Mouse (Mus musculus) liver, postnatal 0 days (tissue): ENCODE measurements around the gene Cacna1a. TPM values are rescaled to one million over a fixed set of nuclear protein-coding genes. Genes with fewer than 3 reads are reported as not detected.

Experiments
- ATAC-seq: fragments of 200-750 bp; cut with Nextera tagmentation; 2 replicates; pipeline ENCODE4 v1.8.0; 2017; ENCODE audit warnings: mild to moderate bottlenecking, moderate library complexity
- DNase-seq: peaks from one replicate; pipeline ENCODE4 v3.0.0-alpha.2; 2016
- H3K27ac ChIP-seq: fragments of 300-500 bp; sonication (generic); 2 replicates; pipeline ENCODE4 v1.5.1; 2014; ENCODE audit warnings: antibody characterized with exemption, moderate library complexity, mild to moderate bottlenecking, low read depth
- H3K27me3 ChIP-seq: fragments of 300-500 bp; sonication (generic); 2 replicates; pipeline ENCODE4 v1.6.1; 2014; ENCODE audit warnings: low read length, control low read depth, mixed read lengths; ENCODE audit not compliant: insufficient read depth
- H3K36me3 ChIP-seq: fragments of 300-500 bp; sonication (generic); replicated peaks from 2 replicates; pipeline ENCODE4 v1.6.1; 2014; ENCODE audit warnings: mild to moderate bottlenecking, control low read depth, low read length, moderate library complexity, mixed read lengths; ENCODE audit not compliant: insufficient read depth
- H3K4me1 ChIP-seq: fragments of 300-500 bp; sonication (generic); 2 replicates; pipeline ENCODE4 v1.6.1; 2014; ENCODE audit warnings: antibody characterized with exemption, mild to moderate bottlenecking, control low read depth; ENCODE audit not compliant: insufficient read depth
- H3K4me2 ChIP-seq: fragments of 300-500 bp; sonication (generic); 2 replicates; pipeline ENCODE4 v1.6.1; 2014; ENCODE audit warnings: low read depth, mild to moderate bottlenecking, low read length, moderate library complexity, mixed read lengths
- H3K4me3 ChIP-seq: fragments of 300-500 bp; sonication (generic); 2 replicates; pipeline ENCODE4 v1.5.1; 2014; ENCODE audit warnings: low read depth, low read length
- H3K9ac ChIP-seq: fragments of 300-500 bp; sonication (generic); replicated peaks from 2 replicates; pipeline ENCODE4 v1.6.1; 2014; ENCODE audit warnings: mild to moderate bottlenecking, moderate library complexity
- H3K9me3 ChIP-seq: fragments of 300-500 bp; sonication (generic); 2 replicates; pipeline ENCODE4 v1.6.1; 2016; ENCODE audit warnings: mild to moderate bottlenecking, control low read depth, low read length, mixed read lengths
- CTCF ChIP-seq: sonication (generic); IDR thresholded peaks from 2 replicates; pipeline ENCODE4 v1.5.1; 2016; ENCODE audit warnings: antibody characterized with exemption, low read depth
- EP300 ChIP-seq: IDR thresholded peaks from 2 replicates; pipeline ENCODE4 v1.6.1; 2016; ENCODE audit warnings: antibody characterized with exemption, low read depth, mild to moderate bottlenecking
- WGBS: fragments of 180-500 bp; shearing (Covaris S2); extraction: QIAGEN DNeasy Blood & Tissue Kit; methylation state at CpG from one replicate; pipeline ENCODE4 v1.1.7; 2014; ENCODE audit not compliant: insufficient replicate concordance; 5-methylcytosine and 5-hydroxymethylcytosine counted together
- polyA plus RNA-seq: library from polyadenylated mRNA; unstranded; fragments of >200 nt; fragmentation: Nextera tagmentation; extraction: Ambion mirVana; gene quantifications from 2 replicates; pipeline ENCODE4 v1.2.1, GENCODE M21; 2015

Gene Cacna1a
- polyA plus RNA-seq, 1 experiment from 2014 or later: 0.49 TPM

DNA sequence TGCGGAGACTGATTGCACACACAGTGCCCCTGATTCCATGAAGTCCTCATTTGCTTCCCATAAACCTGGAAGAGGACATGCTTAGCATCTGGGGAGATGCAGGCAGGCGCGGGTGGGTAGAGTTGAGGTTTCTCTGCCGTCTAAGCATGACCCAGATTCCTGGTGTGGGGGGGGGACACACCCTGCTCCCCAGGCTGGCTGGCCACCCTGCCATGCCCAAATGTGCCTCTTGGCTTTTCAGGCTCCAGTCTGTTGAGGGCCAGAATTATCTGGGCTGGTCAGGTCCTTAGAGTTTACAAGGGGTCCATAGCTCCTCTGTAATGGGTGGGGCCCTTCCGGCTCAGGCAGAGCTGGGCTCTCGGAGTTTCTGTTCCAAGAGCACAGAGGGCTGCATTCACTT is 28.7 kb downstream of the Cacna1a start:
- Histone ChIP-seq H3K27me3 (peaks cover 53% of the 10 kb centered on the region), H3K4me1 (peaks cover 2% of the 10 kb centered on the region; the same call in 1 of the 2 replicates), H3K9me3 (peaks cover 5% of the 10 kb centered on the region; the same call in 1 of the 2 replicates), H3K27ac (no peak overlapping the region), H3K4me2 (no peak overlapping the region), H3K36me3 (no peaks in the 10 kb centered on the region), H3K9ac (no peak overlapping the region), H3K4me3 (no peak overlapping the region)
- TF ChIP-seq EP300: no peak
- no peak for ATAC-seq
- no peak for DNase-seq
- 66% methylated on average over 6 of the region's 6 CpGs for WGBS

DNA sequence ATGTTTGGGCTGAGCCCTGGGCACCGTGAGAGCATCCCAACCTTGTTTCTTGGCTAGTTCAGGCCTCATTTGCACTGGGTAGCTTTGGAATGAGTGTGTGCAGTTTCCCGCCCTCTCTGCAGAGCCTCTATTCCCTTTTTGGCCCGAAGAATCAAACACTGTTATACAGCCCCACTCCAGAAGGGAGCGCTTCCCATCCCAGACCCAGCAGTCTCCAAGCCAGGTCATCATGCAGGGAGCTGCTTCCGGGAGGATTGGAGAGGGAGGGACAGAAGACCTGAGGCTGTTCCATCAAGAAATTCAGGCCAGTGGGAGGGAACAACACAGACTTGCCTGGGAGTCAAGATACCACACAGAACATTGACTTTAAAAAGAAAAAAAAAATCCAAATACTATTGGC is 29.6 kb downstream of the Cacna1a start:
- H3K4me2 ChIP-seq: no peak overlapping the region
- no peaks in the 10 kb centered on the region for H3K36me3 ChIP-seq
- TF ChIP-seq EP300: no peak
- no peak for TF ChIP-seq CTCF
- no peak overlapping the region for H3K27ac ChIP-seq
- DNase-seq (no peak), ATAC-seq (no peak)
- 42% methylated on average over 5 of the region's 5 CpGs for WGBS
- no peak overlapping the region for H3K4me3 ChIP-seq
- peaks cover 5% of the 10 kb centered on the region; the same call in 1 of the 2 replicates for H3K9me3 ChIP-seq
- H3K9ac ChIP-seq: no peak overlapping the region
- peaks cover 2% of the 10 kb centered on the region; the same call in 1 of the 2 replicates for H3K4me1 ChIP-seq
- H3K27me3 ChIP-seq: peaks cover 49% of the 10 kb centered on the region

DNA sequence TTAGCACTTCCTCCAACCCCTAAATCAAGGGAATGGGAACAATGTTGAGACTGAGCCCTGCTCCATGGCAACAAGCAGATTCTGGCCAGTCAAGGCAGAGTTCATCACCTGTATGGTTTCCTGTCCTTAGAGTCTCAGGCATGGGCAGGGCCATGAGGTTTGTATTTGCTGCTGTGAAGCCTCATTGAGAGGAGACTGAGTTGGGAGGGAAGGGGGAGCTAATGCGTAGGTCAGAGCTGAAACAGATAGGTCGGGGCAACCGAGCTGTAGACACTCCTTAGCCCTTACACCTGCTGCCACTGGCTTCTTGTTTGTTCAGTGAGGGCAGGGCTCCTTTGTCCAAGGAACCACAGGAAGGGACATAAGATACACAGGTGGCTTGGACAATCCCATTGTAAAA is 36.2 kb downstream of the Cacna1a start:
- TF ChIP-seq EP300: no peak
- TF ChIP-seq CTCF: no peak
- Histone ChIP-seq H3K27ac (no peak overlapping the region), H3K9me3 (no peaks in the 10 kb centered on the region), H3K4me3 (no peak overlapping the region), H3K27me3 (no peaks in the 10 kb centered on the region), H3K9ac (no peak overlapping the region), H3K36me3 (no peaks in the 10 kb centered on the region), H3K4me1 (no peaks in the 10 kb centered on the region), H3K4me2 (no peak overlapping the region)
- DNase-seq (no peak), ATAC-seq (no peak)
- 60% methylated on average over 3 of the region's 3 CpGs for WGBS

DNA sequence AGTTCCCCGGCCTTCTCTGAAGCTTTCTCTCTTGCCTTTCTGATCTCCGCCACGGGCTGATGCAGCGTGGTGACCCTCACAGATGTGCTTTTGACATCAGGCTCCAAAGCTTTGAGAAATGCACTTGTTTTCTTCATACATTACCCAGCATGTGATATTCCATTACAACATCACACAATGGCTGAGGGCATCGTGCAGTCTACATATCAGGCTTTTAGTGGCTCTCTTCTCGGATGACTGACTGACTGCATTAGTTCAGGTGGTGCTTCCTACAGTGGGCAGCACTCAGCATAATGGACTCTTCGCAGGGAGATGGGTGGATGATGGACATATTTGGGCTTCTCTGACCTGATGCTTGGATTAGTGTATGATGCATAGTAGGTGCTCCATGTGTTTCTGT is 37.8 kb downstream of the Cacna1a start:
- H3K27ac ChIP-seq: no peak overlapping the region
- no peak overlapping the region for H3K9ac ChIP-seq
- no peaks in the 10 kb centered on the region for H3K36me3 ChIP-seq
- no peaks in the 10 kb centered on the region for H3K27me3 ChIP-seq
- TF ChIP-seq EP300 (no peak), CTCF (no peak)
- no peaks in the 10 kb centered on the region for H3K9me3 ChIP-seq
- WGBS: 83% methylated on average over 7 of the region's 7 CpGs
- H3K4me2 ChIP-seq: no peak overlapping the region
- ATAC-seq (no peak), DNase-seq (no peak)
- H3K4me1 ChIP-seq: no peaks in the 10 kb centered on the region
- H3K4me3 ChIP-seq: no peak overlapping the region

DNA sequence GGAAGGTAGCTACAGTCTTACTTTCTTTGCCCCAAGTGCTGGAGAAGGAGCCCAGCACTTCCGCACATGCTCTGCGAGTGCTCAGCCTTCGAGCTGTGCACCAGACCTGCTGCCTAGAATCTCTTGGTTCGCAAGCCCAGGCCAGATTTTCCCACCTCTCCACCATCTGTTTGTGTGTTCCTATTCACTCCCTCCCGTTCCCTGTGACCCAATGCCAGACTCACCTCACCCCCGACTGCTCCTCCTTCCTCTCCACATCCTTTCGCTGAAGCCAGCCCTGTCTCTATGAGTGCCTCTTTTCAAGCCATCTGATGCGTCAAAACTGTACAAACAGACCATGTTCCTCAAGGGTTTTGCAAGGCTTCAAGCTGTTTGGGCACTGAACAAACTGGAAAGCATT is 38.3 kb downstream of the Cacna1a start:
- H3K4me3 ChIP-seq: no peak overlapping the region
- H3K27me3 ChIP-seq: no peaks in the 10 kb centered on the region
- ATAC-seq (no peak), DNase-seq (no peak)
- H3K36me3 ChIP-seq: no peaks in the 10 kb centered on the region
- no peak overlapping the region for H3K4me2 ChIP-seq
- 68% methylated on average over 8 of the region's 8 CpGs for WGBS
- no peak overlapping the region for H3K9ac ChIP-seq
- no peak overlapping the region for H3K27ac ChIP-seq
- no peaks in the 10 kb centered on the region for H3K9me3 ChIP-seq
- H3K4me1 ChIP-seq: no peaks in the 10 kb centered on the region
- TF ChIP-seq EP300 (no peak), CTCF (no peak)

DNA sequence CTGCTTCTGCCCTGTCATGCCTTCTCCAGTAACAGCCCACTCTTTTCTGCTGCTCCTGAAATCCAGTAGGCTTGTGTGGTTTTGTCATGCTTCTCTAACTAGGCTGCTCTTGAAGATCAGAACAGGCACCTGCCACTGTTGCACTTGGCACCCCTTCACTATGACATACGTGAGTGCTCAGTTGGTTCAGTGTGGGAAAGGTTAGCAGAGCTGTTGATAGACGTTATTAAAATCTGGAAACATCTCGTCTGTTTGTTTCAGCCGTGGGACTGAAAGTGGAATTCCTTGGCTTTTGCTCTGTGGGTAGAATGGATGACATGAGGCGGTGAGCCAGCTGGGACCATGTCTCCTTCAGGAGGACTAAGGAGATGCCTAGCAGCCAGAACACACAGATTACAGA is 39.8 kb downstream of the Cacna1a start:
- Histone ChIP-seq H3K36me3 (no peaks in the 10 kb centered on the region), H3K9me3 (no peaks in the 10 kb centered on the region), H3K27ac (no peak overlapping the region), H3K27me3 (no peaks in the 10 kb centered on the region), H3K4me1 (no peaks in the 10 kb centered on the region), H3K9ac (no peak overlapping the region), H3K4me3 (no peak overlapping the region), H3K4me2 (no peak overlapping the region)
- ATAC-seq: no peak
- TF ChIP-seq CTCF (no peak), EP300 (no peak)
- DNase-seq: no peak
- 76% methylated on average over 5 of the region's 5 CpGs for WGBS

DNA sequence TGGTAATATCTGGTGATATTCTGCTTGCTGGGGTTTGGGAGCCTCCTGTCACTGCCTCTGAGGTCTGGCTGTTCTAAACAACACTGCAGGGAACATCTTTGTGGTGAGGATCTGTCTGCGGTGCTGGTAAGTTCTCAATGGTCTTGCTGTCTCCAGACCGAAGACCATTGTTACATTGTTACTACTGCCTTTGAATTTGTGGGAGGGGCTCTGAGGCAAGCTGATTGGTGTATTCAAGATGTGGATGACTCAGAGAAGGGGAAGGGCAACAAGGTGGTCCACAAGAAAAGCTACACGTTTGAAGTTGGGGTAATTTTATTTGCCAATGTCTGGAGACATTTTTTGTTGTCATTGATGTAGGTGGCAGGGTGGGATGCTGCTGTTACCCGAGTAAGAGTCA is 40.8 kb downstream of the Cacna1a start:
- Histone ChIP-seq H3K36me3 (no peaks in the 10 kb centered on the region), H3K9me3 (no peaks in the 10 kb centered on the region), H3K9ac (no peak overlapping the region), H3K4me3 (no peak overlapping the region), H3K4me1 (no peaks in the 10 kb centered on the region), H3K27ac (no peak overlapping the region), H3K4me2 (no peak overlapping the region), H3K27me3 (no peaks in the 10 kb centered on the region)
- 27% methylated on average over 4 of the region's 4 CpGs for WGBS
- TF ChIP-seq CTCF (no peak), EP300 (no peak)
- no peak for ATAC-seq
- DNase-seq: no peak
